Mouse (Mus musculus) embryonic facial prominence, embryonic 11.5 days (tissue): Measurements from ENCODE around the gene Tubgcp2. TPM values are rescaled to one million over a fixed set of nuclear protein-coding genes. Genes with fewer than 3 reads are reported as not detected.
A peak's percentile ranks its signal among the peaks of the same experiment; 100 is the strongest.

ENCODE experiments used
- ATAC-seq: fragments of 200-750 bp; cut with Nextera tagmentation; replicated peaks from 2 replicates; pipeline ENCODE4 v1.8.0; 2017; ENCODE audit warnings: low read depth; ENCODE audit not compliant: insufficient number of reproducible peaks, low FRiP score, low TSS enrichment
- DNase-seq: peaks from one replicate; pipeline ENCODE4 v3.0.0-alpha.2; 2015; ENCODE audit warnings: low spot score
- H3K27ac ChIP-seq: fragments of 300-500 bp; sonication (generic); replicated peaks from 2 replicates; pipeline ENCODE4 v1.5.1; 2014; ENCODE audit warnings: mild to moderate bottlenecking, low read depth, low read length, control low read depth
- H3K27me3 ChIP-seq: fragments of 300-500 bp; sonication (generic); 2 replicates; pipeline ENCODE4 v1.6.1; 2014; ENCODE audit warnings: mild to moderate bottlenecking, low read length, moderate library complexity, mixed read lengths; ENCODE audit not compliant: control insufficient read depth, insufficient read depth
- H3K36me3 ChIP-seq: fragments of 300-500 bp; sonication (generic); replicated peaks from 2 replicates; pipeline ENCODE4 v1.6.1; 2014; ENCODE audit warnings: low read depth, mild to moderate bottlenecking, low read length, moderate library complexity, mixed read lengths; ENCODE audit not compliant: control insufficient read depth, insufficient read depth
- H3K4me1 ChIP-seq: fragments of 300-500 bp; sonication (generic); 2 replicates; pipeline ENCODE4 v1.6.1; 2014; ENCODE audit warnings: low read length, mixed read lengths; ENCODE audit not compliant: control insufficient read depth, insufficient read depth
- H3K4me2 ChIP-seq: fragments of 300-500 bp; sonication (generic); 2 replicates; pipeline ENCODE4 v1.6.1; 2014; ENCODE audit warnings: low read depth, mild to moderate bottlenecking, control low read depth, low read length, moderate library complexity
- H3K4me3 ChIP-seq: fragments of 300-500 bp; sonication (generic); 2 replicates; pipeline ENCODE4 v1.5.1; 2014; ENCODE audit warnings: low read depth, low read length, control low read depth
- H3K9ac ChIP-seq: fragments of 300-500 bp; sonication (generic); replicated peaks from 2 replicates; pipeline ENCODE4 v1.6.1; 2014; ENCODE audit warnings: mild to moderate bottlenecking, control low read depth, low read length
- H3K9me3 ChIP-seq: fragments of 300-500 bp; sonication (generic); replicated peaks from 2 replicates; pipeline ENCODE4 v1.6.1; 2016; ENCODE audit warnings: mild to moderate bottlenecking, low read length, inconsistent platforms, mixed read lengths; ENCODE audit not compliant: control insufficient read depth
- WGBS: fragments of 180-500 bp; shearing (Covaris S2); extraction: QIAGEN DNeasy Blood & Tissue Kit; methylation state at CpG from one replicate; pipeline ENCODE4 v1.1.7; 2014; 5-methylcytosine and 5-hydroxymethylcytosine counted together
- polyA plus RNA-seq: library from polyadenylated mRNA; unstranded; fragments of >200 nt; fragmentation: Nextera tagmentation; extraction: Ambion mirVana; gene quantifications from 2 replicates; pipeline ENCODE4 v1.2.1, GENCODE M21; 2014

The Tubgcp2 gene
- polyA plus RNA-seq, 1 experiment from 2014 or later, result 75.7 TPM

DNA sequence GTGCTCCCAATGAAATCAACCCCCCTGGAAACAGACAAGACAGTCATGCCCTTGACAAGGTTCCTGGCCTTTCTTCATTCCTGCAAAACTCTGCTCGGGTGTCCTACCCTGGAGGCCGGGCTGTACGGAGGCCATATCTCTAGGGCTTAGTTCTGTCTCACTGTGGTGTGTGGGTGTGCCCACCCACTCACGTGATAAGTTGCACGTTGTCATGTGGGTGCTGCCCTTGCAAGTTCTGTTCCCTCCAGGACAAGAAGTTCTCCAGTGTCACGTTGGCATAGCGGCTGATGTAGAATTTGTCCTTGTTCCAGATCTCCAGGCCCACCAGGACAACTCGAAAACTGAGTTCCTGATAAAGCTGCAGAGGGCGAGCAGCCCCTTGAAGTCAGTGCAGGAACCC is 48.2 kb downstream of the Tubgcp2 start:
- H3K4me1 ChIP-seq, result no peaks in the 10 kb centered on the region
- no peak overlapping the region for H3K27ac ChIP-seq
- H3K4me3 ChIP-seq, result no peak overlapping the region
- ATAC-seq (no peak), DNase-seq (no peak)
- H3K36me3 ChIP-seq, result no peaks in the 10 kb centered on the region
- 88% methylated on average over 9 of the region's 9 CpGs for WGBS
- H3K9me3 ChIP-seq, result no peaks in the 10 kb centered on the region
- no peak overlapping the region for H3K4me2 ChIP-seq
- no peaks in the 10 kb centered on the region for H3K27me3 ChIP-seq
- H3K9ac ChIP-seq, result no peak overlapping the region

DNA sequence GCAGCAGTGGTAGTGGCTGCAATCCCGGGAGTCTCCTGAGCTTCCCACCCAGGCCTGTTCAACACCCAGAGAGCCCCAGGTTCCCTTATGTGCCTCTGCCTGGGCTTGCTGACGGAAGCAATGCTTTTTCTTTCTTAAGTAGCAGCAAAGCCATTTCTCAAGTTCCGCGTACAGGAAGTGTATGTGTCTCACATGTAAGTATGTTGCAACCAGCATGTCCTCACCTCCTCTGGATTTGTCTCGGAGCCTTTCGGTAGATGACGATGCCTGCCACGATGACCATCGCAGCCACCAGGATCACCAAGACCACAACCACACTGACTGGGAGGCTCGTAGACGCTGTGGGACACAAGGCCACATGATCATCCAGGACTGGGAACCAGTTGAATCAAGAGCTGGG is 52.0 kb downstream of the Tubgcp2 start:
- Histone ChIP-seq H3K36me3 (no peaks in the 10 kb centered on the region), H3K4me2 (no peak overlapping the region), H3K27ac (no peak overlapping the region), H3K9ac (no peak overlapping the region), H3K4me1 (no peaks in the 10 kb centered on the region), H3K4me3 (no peak overlapping the region), H3K27me3 (no peaks in the 10 kb centered on the region), H3K9me3 (no peaks in the 10 kb centered on the region)
- no peak for DNase-seq
- ATAC-seq, result no peak
- 92% methylated on average over 11 of the region's 11 CpGs for WGBS

DNA sequence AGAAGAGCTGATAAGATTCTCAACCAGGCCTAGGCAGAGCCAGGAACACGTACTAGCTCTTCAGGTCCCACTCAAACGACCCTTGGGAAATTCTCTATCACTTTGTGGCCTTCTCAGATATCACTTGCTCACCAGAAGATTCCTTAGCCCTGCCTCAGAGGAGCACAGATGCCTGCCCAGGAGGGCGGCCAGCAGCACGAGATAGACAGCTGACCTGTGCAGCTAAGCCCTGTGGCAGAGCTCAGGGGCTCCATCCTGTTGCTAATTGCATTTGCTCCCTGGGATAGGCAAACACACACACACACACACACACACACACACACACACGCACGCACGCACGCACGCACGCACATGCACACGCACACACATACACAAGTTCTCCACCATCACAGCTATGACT is 54.4 kb downstream of the Tubgcp2 start:
- H3K4me2 ChIP-seq, result no peak overlapping the region
- no peaks in the 10 kb centered on the region for H3K27me3 ChIP-seq
- no peak overlapping the region for H3K4me3 ChIP-seq
- no peaks in the 10 kb centered on the region for H3K4me1 ChIP-seq
- DNase-seq (no peak), ATAC-seq (no peak)
- no peaks in the 10 kb centered on the region for H3K36me3 ChIP-seq
- no peak overlapping the region for H3K9ac ChIP-seq
- no peaks in the 10 kb centered on the region for H3K9me3 ChIP-seq
- WGBS, result 82% methylated on average over 11 of the region's 11 CpGs
- H3K27ac ChIP-seq, result no peak overlapping the region

DNA sequence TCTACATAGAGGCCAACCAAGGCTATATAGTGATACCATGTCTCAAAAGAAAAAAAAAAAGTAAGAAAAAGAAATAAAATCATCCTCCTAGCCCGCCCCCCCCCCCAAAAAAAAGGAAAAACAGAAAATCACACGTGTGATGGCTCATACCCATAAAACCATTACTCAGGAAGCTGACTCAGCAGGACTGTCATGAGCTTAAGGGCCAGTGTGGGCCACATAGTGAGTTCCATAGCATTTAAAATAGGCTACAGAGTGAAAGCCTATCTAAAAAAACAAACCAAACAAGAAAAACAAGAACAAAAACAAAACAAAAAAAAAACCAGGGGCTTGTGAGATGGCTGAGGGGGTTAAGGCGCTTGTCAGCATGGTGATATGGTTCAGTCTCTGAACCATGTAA is 55.7 kb downstream of the Tubgcp2 start:
- no peak for ATAC-seq
- WGBS, result 60% methylated on average over 3 of the region's 3 CpGs
- Histone ChIP-seq H3K27ac (no peak overlapping the region), H3K36me3 (no peaks in the 10 kb centered on the region), H3K4me1 (no peaks in the 10 kb centered on the region), H3K27me3 (no peaks in the 10 kb centered on the region), H3K4me2 (no peak overlapping the region), H3K4me3 (no peak overlapping the region), H3K9me3 (no peaks in the 10 kb centered on the region), H3K9ac (no peak overlapping the region)
- no peak for DNase-seq

DNA sequence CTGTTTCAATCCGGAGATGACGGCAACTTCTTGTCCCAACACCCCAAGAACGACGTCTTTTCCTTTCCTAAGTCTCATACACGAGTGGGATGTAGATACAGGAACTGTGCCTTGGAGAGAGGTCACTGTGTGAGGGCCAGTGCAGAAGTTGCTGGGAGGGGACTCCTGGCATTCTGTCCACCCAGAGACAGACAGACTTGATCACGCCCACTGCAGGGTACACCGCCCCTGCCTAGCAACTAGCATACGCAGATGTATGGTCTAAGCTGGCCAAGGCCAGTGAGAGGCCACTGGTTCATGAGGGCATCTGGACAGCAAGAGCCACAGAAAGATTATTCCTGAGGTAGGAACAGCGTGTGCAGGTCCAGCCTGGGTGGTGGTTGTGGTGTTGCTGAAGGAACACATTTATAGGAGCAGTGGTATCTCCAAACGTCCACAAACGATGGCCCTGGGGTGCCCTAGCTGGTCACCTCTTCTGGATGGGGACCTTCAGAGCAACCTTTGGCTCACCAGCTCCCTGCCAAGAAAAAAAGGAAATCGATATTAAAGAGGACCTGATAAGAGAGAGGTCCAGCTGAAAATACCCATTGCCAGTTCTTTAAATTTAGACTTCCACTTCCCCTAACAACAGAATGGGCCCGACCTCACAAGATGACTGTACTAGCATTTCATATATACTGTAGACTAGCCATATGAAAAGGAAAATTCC is 57.3 kb downstream of the Tubgcp2 start:
- Histone ChIP-seq H3K4me1 (no peaks in the 10 kb centered on the region), H3K27ac (no peak overlapping the region), H3K9ac (peak overlapping the region; percentile 39), H3K4me2 (peak overlapping the region; percentile 75), H3K27me3 (no peaks in the 10 kb centered on the region), H3K4me3 (peak overlapping the region; percentile 39), H3K36me3 (no peaks in the 10 kb centered on the region), H3K9me3 (no peaks in the 10 kb centered on the region)
- peak; percentile 59 for ATAC-seq
- no peak for DNase-seq
- 50% methylated on average over 13 of the region's 13 CpGs for WGBS

DNA sequence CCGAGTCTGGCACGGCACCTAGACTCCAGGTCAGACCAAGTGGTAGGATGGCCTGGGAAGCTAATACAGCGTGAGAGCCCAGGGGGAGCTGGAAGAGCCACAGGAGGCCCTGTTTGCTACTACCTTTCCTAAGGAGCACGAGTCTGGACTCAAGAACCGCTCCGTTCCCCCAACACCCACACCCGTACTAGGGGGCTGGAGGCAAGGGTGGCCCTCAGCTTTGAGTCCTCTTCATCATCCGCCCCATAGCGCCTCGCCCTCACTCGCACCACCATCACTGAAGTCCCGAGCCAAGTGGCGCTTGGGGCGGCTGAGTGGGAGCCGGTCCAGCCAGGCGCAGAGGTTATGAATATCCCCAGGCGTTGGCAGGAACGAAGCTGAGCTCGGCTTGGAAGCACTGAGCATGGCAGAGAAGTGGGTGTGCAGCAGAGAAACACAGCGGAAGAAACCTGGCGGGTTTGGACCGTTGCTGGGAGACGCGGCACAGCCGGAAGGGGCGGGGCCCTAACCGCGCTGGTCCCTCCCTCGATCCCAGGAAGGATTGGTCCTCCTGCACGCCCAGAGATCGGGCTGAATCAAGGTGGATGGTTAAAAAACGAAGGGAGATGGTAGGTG is 58.1 kb downstream of the Tubgcp2 start, which contains the start of gene 6430531B16Rik:
6430531B16Rik (minus strand) TSS at position 478 of the 615 bp plus-strand sequence.
- ATAC-seq (peak; percentile 75), DNase-seq (peak; percentile 89)
- H3K36me3 ChIP-seq, result no peaks in the 10 kb centered on the region
- no peaks in the 10 kb centered on the region for H3K4me1 ChIP-seq
- H3K27ac ChIP-seq, result no peak within 1 kb of the TSS
- no peaks in the 10 kb centered on the region for H3K9me3 ChIP-seq
- peak within 1 kb of the TSS; percentile 75 for H3K4me2 ChIP-seq
- H3K9ac ChIP-seq, result peak within 1 kb of the TSS; percentile 61
- WGBS, result 3% methylated on average over 32 of the region's 32 CpGs
- H3K27me3 ChIP-seq, result no peaks in the 10 kb centered on the region
- H3K4me3 ChIP-seq, result peak within 1 kb of the TSS; percentile 39

DNA sequence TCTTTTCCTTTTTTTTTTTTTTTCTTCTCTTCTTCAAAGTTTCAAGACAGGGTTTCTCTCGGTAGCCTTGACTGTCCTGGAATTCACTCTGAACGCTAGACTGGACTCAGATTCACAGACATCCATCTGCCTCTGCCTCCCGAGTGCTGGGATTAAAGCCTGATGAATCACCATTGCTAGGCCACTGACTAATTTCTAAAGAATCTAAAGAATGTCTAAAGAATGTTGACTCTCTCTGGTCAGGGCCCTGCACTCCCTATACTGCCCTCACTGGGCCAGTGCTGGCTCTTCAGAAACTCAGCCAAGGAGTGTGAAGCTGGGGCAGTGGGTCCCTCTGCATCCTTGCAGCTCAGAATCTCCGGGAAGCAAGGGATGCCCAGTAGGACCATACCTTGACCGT is 61.0 kb downstream of the Tubgcp2 start:
- Histone ChIP-seq H3K36me3 (no peaks in the 10 kb centered on the region), H3K9ac (no peak overlapping the region), H3K27me3 (no peaks in the 10 kb centered on the region), H3K9me3 (no peaks in the 10 kb centered on the region), H3K4me1 (no peaks in the 10 kb centered on the region), H3K27ac (no peak overlapping the region), H3K4me3 (no peak overlapping the region), H3K4me2 (no peak overlapping the region)
- 48% methylated on average over 5 of the region's 5 CpGs for WGBS
- no peak for ATAC-seq
- DNase-seq, result no peak

DNA sequence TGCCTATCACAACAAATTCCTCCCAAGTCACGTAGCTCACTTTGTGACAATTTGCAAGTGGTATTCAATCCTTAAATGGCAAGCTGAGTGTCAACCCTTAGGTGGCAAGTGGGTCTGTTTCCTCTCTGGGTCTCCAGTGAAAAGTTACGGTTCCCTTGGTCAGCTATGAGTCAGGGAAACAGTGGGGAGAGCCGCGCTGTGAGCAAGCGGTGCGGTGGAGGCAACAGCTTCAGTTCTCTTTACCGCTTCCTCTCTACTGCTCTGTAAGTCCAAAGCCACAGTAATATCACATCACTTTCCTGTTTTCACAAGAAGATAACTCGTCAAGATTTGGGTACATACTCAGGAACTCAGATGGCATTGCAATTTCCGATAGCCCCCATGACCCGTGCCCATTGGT is 62.2 kb downstream of the Tubgcp2 start:
- H3K4me3 ChIP-seq, result no peak overlapping the region
- H3K9me3 ChIP-seq, result no peaks in the 10 kb centered on the region
- no peaks in the 10 kb centered on the region for H3K4me1 ChIP-seq
- no peak overlapping the region for H3K4me2 ChIP-seq
- H3K27me3 ChIP-seq, result no peaks in the 10 kb centered on the region
- 90% methylated on average over 10 of the region's 10 CpGs for WGBS
- H3K9ac ChIP-seq, result no peak overlapping the region
- DNase-seq, result no peak
- ATAC-seq, result no peak
- H3K27ac ChIP-seq, result no peak overlapping the region
- no peaks in the 10 kb centered on the region for H3K36me3 ChIP-seq
